Mouse (Mus musculus): ENCODE data around the gene Nckap5l. TPM values are rescaled to one million over a fixed set of nuclear protein-coding genes. Genes with fewer than 3 reads are reported as not detected.

Gene Nckap5l
- total RNA-seq, 1 experiment, result 6.3 TPM

DNA sequence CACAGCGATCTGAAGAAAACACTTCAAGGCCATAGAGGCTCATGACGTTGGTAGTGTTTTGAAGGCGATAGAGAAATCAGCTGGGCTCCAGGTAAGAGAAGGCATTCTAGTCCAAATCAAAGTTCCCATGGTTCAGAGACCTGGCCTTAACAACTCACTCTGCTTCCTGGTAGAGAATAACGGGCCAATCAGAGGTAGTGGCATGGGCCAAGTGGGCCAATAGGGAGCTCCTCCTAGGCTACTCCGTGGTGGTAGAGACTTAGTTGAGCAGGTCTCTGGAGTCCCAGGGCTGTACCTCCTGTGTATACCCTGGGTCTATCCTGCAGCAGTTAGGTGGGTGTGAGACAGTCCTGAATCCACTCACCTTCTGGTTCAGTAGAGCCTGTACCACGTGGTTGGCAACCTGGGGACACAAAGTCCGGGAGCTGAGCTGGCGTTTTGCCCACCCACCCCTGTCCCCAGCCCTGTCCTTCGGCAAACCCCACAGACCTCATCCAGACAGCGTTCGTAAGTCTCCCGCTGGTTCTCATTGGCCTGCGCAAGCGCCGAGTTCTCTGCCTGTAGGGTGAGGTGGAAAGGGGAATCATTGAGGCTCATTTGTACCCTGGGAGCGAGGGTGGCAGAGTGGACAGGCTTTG is 24.3 kb downstream of the Nckap5l start:
- Histone ChIP-seq H3K9ac (ENCODE audit: insufficient read depth, low read depth, low read length, poor library complexity, severe bottlenecking) (no peak overlapping the region), H3K9me3 (ENCODE audit: control insufficient read depth, insufficient read depth, low read depth, low read length) (no peaks in the 10 kb centered on the region), H3K4me1 (ENCODE audit: control insufficient read depth in 2 of 2, insufficient read depth in 2 of 2, low read length in 2 of 2, poor library complexity in 1 of 2) (peaks cover 0 to 6% of the 10 kb centered on the region in 2 experiments; a peak in 2 of 4 replicates), H3K27ac (ENCODE audit: insufficient read depth, low read depth, low read length, poor library complexity, severe bottlenecking) (no peak overlapping the region), H3K4me3 (ENCODE audit: insufficient read depth in 1 of 2, low read depth in 1 of 2, low read length in 2 of 2, poor library complexity in 1 of 2, severe bottlenecking in 1 of 2) (no peak overlapping the region), H3K36me3 (ENCODE audit: control insufficient read depth, insufficient read depth, low read length, poor library complexity, severe bottlenecking) (peaks cover 6% of the 10 kb centered on the region; the same call in 1 of the 2 replicates)
- no peak for TF ChIP-seq MAFK (IDR thresholded peaks at IDR 0.05; ENCODE audit: insufficient read depth, low read depth, low read length)
- no peak for TF ChIP-seq ZC3H11A (IDR thresholded peaks at IDR 0.05; ENCODE audit: borderline replicate concordance, low read depth, low read length)
- TF ChIP-seq ZNF384 (IDR thresholded peaks at IDR 0.05; ENCODE audit: low read depth, low read length), result no peak
- TF ChIP-seq HCFC1 (IDR thresholded peaks at IDR 0.05; ENCODE audit: borderline replicate concordance, insufficient read depth, low read length), result no peak
- no peak for TF ChIP-seq CHD2 (IDR thresholded peaks at IDR 0.05; ENCODE audit: low read depth, low read length)
- no peak for DNase-seq (ENCODE audit: low read depth, low spot score)
- in situ Hi-C loops (cut with MboI; ENCODE audit: low sequenced_read_pairs in 2 of 2, unreplicated experiment in 2 of 2), result no loop called here

DNA sequence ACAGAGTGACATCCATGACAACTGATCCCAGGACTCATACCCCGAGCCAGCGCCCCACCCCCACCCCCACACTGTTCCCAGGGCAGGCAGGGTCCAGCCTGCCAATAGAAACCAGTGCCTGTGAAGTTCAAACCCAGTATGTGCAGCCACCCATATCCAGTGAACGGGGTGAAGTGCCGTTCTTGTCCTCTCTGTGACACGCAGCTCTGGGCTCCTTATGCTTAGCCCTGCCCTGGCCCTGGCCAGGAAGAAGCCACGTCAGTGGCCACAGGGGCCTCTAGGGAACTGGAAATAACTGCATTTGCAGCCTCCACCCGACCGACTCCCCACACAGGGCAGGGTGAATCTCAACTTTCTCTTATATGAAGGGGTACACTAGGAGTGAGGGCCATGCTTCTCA is 25.6 kb downstream of the Nckap5l start:
- Histone ChIP-seq H3K4me1 (ENCODE audit: control insufficient read depth in 2 of 2, insufficient read depth in 2 of 2, low read length in 2 of 2, poor library complexity in 1 of 2) (peaks cover 0 to 4% of the 10 kb centered on the region in 2 experiments; a peak in 2 of 4 replicates), H3K4me3 (ENCODE audit: insufficient read depth in 1 of 2, low read depth in 1 of 2, low read length in 2 of 2, poor library complexity in 1 of 2, severe bottlenecking in 1 of 2) (no peak overlapping the region), H3K9me3 (ENCODE audit: control insufficient read depth, insufficient read depth, low read depth, low read length) (no peaks in the 10 kb centered on the region), H3K36me3 (ENCODE audit: control insufficient read depth, insufficient read depth, low read length, poor library complexity, severe bottlenecking) (peaks cover 7% of the 10 kb centered on the region; the same call in 1 of the 2 replicates), H3K27ac (ENCODE audit: insufficient read depth, low read depth, low read length, poor library complexity, severe bottlenecking) (no peak overlapping the region), H3K9ac (ENCODE audit: insufficient read depth, low read depth, low read length, poor library complexity, severe bottlenecking) (no peak overlapping the region)
- TF ChIP-seq HCFC1 (IDR thresholded peaks at IDR 0.05; ENCODE audit: borderline replicate concordance, insufficient read depth, low read length), result no peak
- TF ChIP-seq ZNF384 (IDR thresholded peaks at IDR 0.05; ENCODE audit: low read depth, low read length), result no peak
- TF ChIP-seq MAFK (IDR thresholded peaks at IDR 0.05; ENCODE audit: insufficient read depth, low read depth, low read length), result no peak
- no peak for TF ChIP-seq ZC3H11A (IDR thresholded peaks at IDR 0.05; ENCODE audit: borderline replicate concordance, low read depth, low read length)
- no peak for TF ChIP-seq CHD2 (IDR thresholded peaks at IDR 0.05; ENCODE audit: low read depth, low read length)
- DNase-seq (ENCODE audit: low read depth, low spot score), result no peak
- in situ Hi-C loops (cut with MboI; ENCODE audit: low sequenced_read_pairs in 2 of 2, unreplicated experiment in 2 of 2), result no loop called here

DNA sequence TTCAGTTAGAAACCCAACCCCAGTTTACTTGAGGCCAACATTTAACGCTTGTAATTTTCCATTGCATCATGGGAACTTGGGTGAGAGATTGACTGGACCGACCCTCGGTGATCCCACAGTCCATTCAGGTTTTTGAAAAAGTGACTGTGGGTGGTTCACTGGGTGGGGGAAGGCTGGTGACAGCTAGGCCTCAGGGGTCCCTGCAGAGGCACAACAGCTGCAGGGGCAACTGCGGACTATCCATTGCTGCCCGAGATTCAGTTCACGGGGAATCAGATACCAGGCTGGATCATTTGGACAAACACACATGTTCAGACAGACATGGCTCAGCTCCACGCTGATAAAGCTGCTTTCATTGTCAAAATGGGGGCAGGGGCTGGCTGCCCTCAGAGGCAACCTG is 26.0 kb downstream of the Nckap5l start:
- H3K9ac ChIP-seq (ENCODE audit: insufficient read depth, low read depth, low read length, poor library complexity, severe bottlenecking), result no peak overlapping the region
- H3K27ac ChIP-seq (ENCODE audit: insufficient read depth, low read depth, low read length, poor library complexity, severe bottlenecking), result no peak overlapping the region
- H3K36me3 ChIP-seq (ENCODE audit: control insufficient read depth, insufficient read depth, low read length, poor library complexity, severe bottlenecking), result peaks cover 7% of the 10 kb centered on the region; the same call in 1 of the 2 replicates
- no peaks in the 10 kb centered on the region for H3K9me3 ChIP-seq (ENCODE audit: control insufficient read depth, insufficient read depth, low read depth, low read length)
- no peak overlapping the region for H3K4me3 ChIP-seq (ENCODE audit: insufficient read depth in 1 of 2, low read depth in 1 of 2, low read length in 2 of 2, poor library complexity in 1 of 2, severe bottlenecking in 1 of 2)
- in situ Hi-C loops (cut with MboI; ENCODE audit: low sequenced_read_pairs in 2 of 2, unreplicated experiment in 2 of 2), result no loop called here
- no peak for DNase-seq (ENCODE audit: low read depth, low spot score)
- H3K4me1 ChIP-seq (ENCODE audit: control insufficient read depth in 2 of 2, insufficient read depth in 2 of 2, low read length in 2 of 2, poor library complexity in 1 of 2), result peaks cover 0 to under 1% of the 10 kb centered on the region in 2 experiments; a peak in 1 of 4 replicates
- TF ChIP-seq ZC3H11A (IDR thresholded peaks at IDR 0.05; ENCODE audit: borderline replicate concordance, low read depth, low read length), result no peak
- no peak for TF ChIP-seq HCFC1 (IDR thresholded peaks at IDR 0.05; ENCODE audit: borderline replicate concordance, insufficient read depth, low read length)
- no peak for TF ChIP-seq MAFK (IDR thresholded peaks at IDR 0.05; ENCODE audit: insufficient read depth, low read depth, low read length)
- TF ChIP-seq CHD2 (IDR thresholded peaks at IDR 0.05; ENCODE audit: low read depth, low read length), result no peak
- no peak for TF ChIP-seq ZNF384 (IDR thresholded peaks at IDR 0.05; ENCODE audit: low read depth, low read length)

DNA sequence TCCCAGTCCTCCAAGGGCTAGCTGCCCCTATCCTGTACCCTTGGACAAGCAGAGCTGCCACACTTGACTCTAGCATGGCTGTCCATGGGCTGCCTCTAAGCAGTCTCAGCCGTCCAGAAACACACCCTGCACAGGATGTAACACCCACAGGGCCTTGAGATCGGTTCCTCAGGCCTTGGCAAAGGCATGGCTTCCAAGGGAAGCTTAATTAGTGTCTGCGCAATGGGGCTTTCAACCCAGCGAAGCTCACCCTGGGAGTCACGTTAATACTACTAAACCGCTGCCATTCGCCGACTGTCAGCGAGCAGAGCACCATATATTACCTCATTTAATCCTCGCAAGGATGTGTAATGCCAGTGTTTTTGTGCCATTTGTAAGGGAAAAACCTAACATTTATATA is 26.5 kb downstream of the Nckap5l start:
- DNase-seq (ENCODE audit: low read depth, low spot score), result no peak
- Histone ChIP-seq H3K27ac (ENCODE audit: insufficient read depth, low read depth, low read length, poor library complexity, severe bottlenecking) (no peak overlapping the region), H3K9ac (ENCODE audit: insufficient read depth, low read depth, low read length, poor library complexity, severe bottlenecking) (no peak overlapping the region), H3K4me1 (ENCODE audit: control insufficient read depth in 2 of 2, insufficient read depth in 2 of 2, low read length in 2 of 2, poor library complexity in 1 of 2) (no peaks in the 10 kb centered on the region), H3K4me3 (ENCODE audit: insufficient read depth in 1 of 2, low read depth in 1 of 2, low read length in 2 of 2, poor library complexity in 1 of 2, severe bottlenecking in 1 of 2) (no peak overlapping the region), H3K36me3 (ENCODE audit: control insufficient read depth, insufficient read depth, low read length, poor library complexity, severe bottlenecking) (peaks cover 7% of the 10 kb centered on the region; the same call in 1 of the 2 replicates), H3K9me3 (ENCODE audit: control insufficient read depth, insufficient read depth, low read depth, low read length) (no peaks in the 10 kb centered on the region)
- in situ Hi-C loops (cut with MboI; ENCODE audit: low sequenced_read_pairs in 2 of 2, unreplicated experiment in 2 of 2), result no loop called here
- TF ChIP-seq CHD2 (IDR thresholded peaks at IDR 0.05; ENCODE audit: low read depth, low read length), result no peak
- no peak for TF ChIP-seq MAFK (IDR thresholded peaks at IDR 0.05; ENCODE audit: insufficient read depth, low read depth, low read length)
- no peak for TF ChIP-seq ZNF384 (IDR thresholded peaks at IDR 0.05; ENCODE audit: low read depth, low read length)
- no peak for TF ChIP-seq HCFC1 (IDR thresholded peaks at IDR 0.05; ENCODE audit: borderline replicate concordance, insufficient read depth, low read length)
- no peak for TF ChIP-seq ZC3H11A (IDR thresholded peaks at IDR 0.05; ENCODE audit: borderline replicate concordance, low read depth, low read length)

Data from ES-E14 (cell line).